Mouse (Mus musculus) liver, adult (tissue): ENCODE data around the gene Rnf216.

ENCODE experiments used
- GATA4 ChIP-seq: IDR thresholded peaks from 2 replicates; pipeline ENCODE4 v1.6.1; 2014; ENCODE audit warnings: mild to moderate bottlenecking, low read length; ENCODE audit not compliant: insufficient replicate concordance

Gene Rnf216

GRCm38 (mm10) chr5:143049746-143050145, 63.0 kb downstream of the Rnf216 start:
- no peak for TF ChIP-seq GATA4

- TF ChIP-seq GATA4: no peak
These were observed 63.8 kb downstream of the Rnf216 start for GRCm38 (mm10) chr5:143049013-143049385.

- no peak for TF ChIP-seq GATA4
These were observed 64.4 kb downstream of the Rnf216 start for GRCm38 (mm10) chr5:143048232-143049012.

GRCm38 (mm10) chr5:143047586-143047985, 65.2 kb downstream of the Rnf216 start:
- TF ChIP-seq GATA4: no peak

GRCm38 (mm10) chr5:143043902-143044301, 68.9 kb downstream of the Rnf216 start:
- TF ChIP-seq GATA4: no peak

GRCm38 (mm10) chr5:143043285-143043684, 69.5 kb downstream of the Rnf216 start:
- TF ChIP-seq GATA4: no peak

GRCm38 (mm10) chr5:143038794-143039193, 74.0 kb downstream of the Rnf216 start:
- no peak for TF ChIP-seq GATA4

GRCm38 (mm10) chr5:143037201-143037600, 75.6 kb downstream of the Rnf216 start:
- TF ChIP-seq GATA4: no peak

- no peak for TF ChIP-seq GATA4
These were observed 76.7 kb downstream of the Rnf216 start for GRCm38 (mm10) chr5:143036052-143036451.

GRCm38 (mm10) chr5:143035271-143035670, 77.5 kb downstream of the Rnf216 start:
- no peak for TF ChIP-seq GATA4

- no peak for TF ChIP-seq GATA4
These were observed 78.7 kb downstream of the Rnf216 start for GRCm38 (mm10) chr5:143034108-143034507.

GRCm38 (mm10) chr5:143033277-143033676, 79.5 kb downstream of the Rnf216 start:
- TF ChIP-seq GATA4: no peak

GRCm38 (mm10) chr5:143032639-143033146, 80.1 kb downstream of the Rnf216 start:
- TF ChIP-seq GATA4: no peak

- TF ChIP-seq GATA4: no peak
These were observed 81.1 kb downstream of the Rnf216 start for GRCm38 (mm10) chr5:143031681-143032080.

GRCm38 (mm10) chr5:143031193-143031592, 81.6 kb downstream of the Rnf216 start:
- TF ChIP-seq GATA4: no peak

- no peak for TF ChIP-seq GATA4
These were observed 88.9 kb downstream of the Rnf216 start for GRCm38 (mm10) chr5:143023887-143024286.

GRCm38 (mm10) chr5:143022956-143023355, 89.8 kb downstream of the Rnf216 start:
- no peak for TF ChIP-seq GATA4

- no peak for TF ChIP-seq GATA4
These were observed 95.4 kb downstream of the Rnf216 start for GRCm38 (mm10) chr5:143017401-143017800.

- TF ChIP-seq GATA4: no peak
These were observed 103.4 kb downstream of the Rnf216 start for GRCm38 (mm10) chr5:143009383-143009782.
